ENCODE assay signal across 26 mouse cellular contexts in the genomic region with DNA sequence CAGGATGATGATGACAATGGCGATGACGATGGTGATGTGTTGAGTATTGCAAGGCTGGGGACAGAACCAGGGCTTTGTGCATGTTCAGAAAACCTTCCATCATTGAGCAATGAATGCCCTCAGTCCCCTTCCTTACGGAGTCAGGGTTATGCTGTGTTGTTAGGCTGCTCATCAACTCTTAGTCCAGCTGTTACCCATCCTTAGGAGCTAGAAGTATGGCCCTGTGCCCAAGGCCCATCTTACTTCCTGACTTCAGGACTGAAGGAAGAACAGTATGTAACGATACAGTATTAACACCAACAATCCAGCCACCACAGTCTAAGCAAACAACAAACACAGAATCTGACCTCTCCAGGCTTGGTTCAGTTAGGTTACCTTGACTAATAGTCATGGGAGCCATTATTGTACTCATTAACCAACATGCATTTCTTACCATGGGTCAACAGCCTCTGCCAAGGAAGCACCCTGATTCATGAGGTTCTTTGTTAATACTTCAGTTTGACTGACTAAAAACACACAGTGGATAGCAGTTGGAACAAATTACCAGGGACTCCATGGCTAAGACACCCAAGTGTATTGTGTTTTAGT. TPM values are rescaled to one million over a fixed set of nuclear protein-coding genes. Genes with fewer than 3 reads are reported as not detected.
DNase-seq lines count a peak whose midpoint lies in the region; ATAC-seq and TF ChIP-seq lines count a peak whose summit lies in the region.
"Had no signal": no experiment of that assay in that cellular context is flagged by ENCODE, and none has a peak within 500 bp of the region (broad histone marks: within the 10 kb centered on the region; RNA-seq: fewer than 3 reads in every experiment).

No protein-coding gene starts in this region.

- H3K4me3 ChIP-seq in lung, embryonic 16.5 days (ENCODE audit: low read length), result no peak overlapping the region
- no peak overlapping the region for H3K4me3 ChIP-seq in lung, adult 2 months (replicated peaks; ENCODE audit: extremely low read depth, low read depth, low read length)
- no peak overlapping the region for H3K4me3 ChIP-seq in lung, postnatal 0 days (ENCODE audit: low read depth, low read length)
- no peak overlapping the region for H3K4me3 ChIP-seq in forebrain, embryonic 13.5 days
- H3K4me3 ChIP-seq: embryonic facial prominence, embryonic 10.5 days; embryonic facial prominence, embryonic 15.5 days; forebrain, embryonic 12.5 days; heart, embryonic 10.5 days; heart, embryonic 15.5 days; hindbrain, embryonic 13.5 days; layer of hippocampus, adult 2 months; left cerebral cortex, adult 2 months; limb, embryonic 12.5 days had no signal

- H3K27ac ChIP-seq in lung, embryonic 16.5 days (ENCODE audit: low read length), result no peak overlapping the region; the same call in 1 of the 2 replicates
- peak overlapping the region; percentile 7 for H3K27ac ChIP-seq in lung, postnatal 0 days (ENCODE audit: low read length)
- H3K27ac ChIP-seq in forebrain, embryonic 13.5 days, result no peak overlapping the region
- H3K27ac ChIP-seq: embryonic facial prominence, embryonic 10.5 days; embryonic facial prominence, embryonic 15.5 days; forebrain, embryonic 12.5 days; heart, embryonic 10.5 days; heart, embryonic 15.5 days; hindbrain, embryonic 13.5 days; layer of hippocampus, adult 2 months; left cerebral cortex, adult 2 months; limb, embryonic 12.5 days had no signal

- no peak overlapping the region for H3K4me2 ChIP-seq in lung, embryonic 16.5 days (ENCODE audit: low read depth, low read length)
- no peak overlapping the region for H3K4me2 ChIP-seq in lung, postnatal 0 days (replicated peaks; ENCODE audit: low read depth, low read length)
- no peak overlapping the region for H3K4me2 ChIP-seq in forebrain, embryonic 13.5 days
- H3K4me2 ChIP-seq: embryonic facial prominence, embryonic 15.5 days; forebrain, embryonic 12.5 days; heart, embryonic 15.5 days; hindbrain, embryonic 13.5 days; limb, embryonic 12.5 days had no signal

- H3K9me3 ChIP-seq in lung, embryonic 16.5 days (ENCODE audit: control insufficient read depth, low read length), result no peaks in the 10 kb centered on the region
- H3K9me3 ChIP-seq in lung, postnatal 0 days (ENCODE audit: low read length), result no peaks in the 10 kb centered on the region
- H3K9me3 ChIP-seq in forebrain, embryonic 13.5 days (replicated peaks), result no peaks in the 10 kb centered on the region
- H3K9me3 ChIP-seq: embryonic facial prominence, embryonic 10.5 days; embryonic facial prominence, embryonic 15.5 days; forebrain, embryonic 12.5 days; heart, embryonic 10.5 days; heart, embryonic 15.5 days; hindbrain, embryonic 13.5 days; limb, embryonic 12.5 days had no signal

- no peaks in the 10 kb centered on the region for H3K27me3 ChIP-seq in lung, embryonic 16.5 days (ENCODE audit: control insufficient read depth, insufficient read depth, low read depth, low read length)
- no peaks in the 10 kb centered on the region for H3K27me3 ChIP-seq in lung, postnatal 0 days (replicated peaks; ENCODE audit: insufficient read depth, low read length)
- no peaks in the 10 kb centered on the region for H3K27me3 ChIP-seq in forebrain, embryonic 13.5 days
- H3K27me3 ChIP-seq: embryonic facial prominence, embryonic 15.5 days; forebrain, embryonic 12.5 days; heart, embryonic 15.5 days; hindbrain, embryonic 13.5 days; limb, embryonic 12.5 days had no signal

- ATAC-seq in lung, embryonic 16.5 days (ENCODE audit: low read depth), result peak; percentile 78
- peak; percentile 84 for ATAC-seq in lung, postnatal 0 days
- no peak for ATAC-seq in forebrain, embryonic 13.5 days
- ATAC-seq: activated CD4-positive, CD25-positive, alpha-beta regulatory T cell, adult 4 months; intestine, embryonic 16.5 days; midbrain, embryonic 16.5 days had no signal

- TF ChIP-seq EP300 in lung, postnatal 0 days (IDR thresholded peaks at IDR 0.05), result peak; percentile 48

- no peaks in the 10 kb centered on the region for H3K4me1 ChIP-seq in lung, embryonic 16.5 days (replicated peaks; ENCODE audit: control insufficient read depth, insufficient read depth, low read length)
- H3K4me1 ChIP-seq in lung, adult 2 months (ENCODE audit: control insufficient read depth, insufficient read depth, low read length), result no peaks in the 10 kb centered on the region; the same call in 1 of the 2 replicates
- H3K4me1 ChIP-seq in lung, postnatal 0 days (ENCODE audit: insufficient read depth, low read depth, low read length), result 0 out of 2 replicates have a peak, but pooled peaks cover 2% of the 10 kb centered on the region
- H3K4me1 ChIP-seq in forebrain, embryonic 13.5 days, result no peaks in the 10 kb centered on the region
- H3K4me1 ChIP-seq: embryonic facial prominence, embryonic 10.5 days; embryonic facial prominence, embryonic 15.5 days; forebrain, embryonic 12.5 days; heart, embryonic 10.5 days; heart, embryonic 15.5 days; hindbrain, embryonic 13.5 days; limb, embryonic 12.5 days had no signal

- no peak overlapping the region for H3K9ac ChIP-seq in lung, embryonic 16.5 days (ENCODE audit: low read length)
- no peak overlapping the region for H3K9ac ChIP-seq in lung, postnatal 0 days (replicated peaks; ENCODE audit: low read depth)
- no peak overlapping the region for H3K9ac ChIP-seq in forebrain, embryonic 13.5 days
- H3K9ac ChIP-seq: embryonic facial prominence, embryonic 15.5 days; forebrain, embryonic 12.5 days; heart, embryonic 15.5 days; hindbrain, embryonic 13.5 days; limb, embryonic 12.5 days had no signal

- WGBS in lung, embryonic 16.5 days, result 71% methylated on average over 4 of the region's 4 CpGs
- 78% methylated on average over 4 of the region's 4 CpGs for WGBS in lung, adult 2 months
- 72% methylated on average over 4 of the region's 4 CpGs for WGBS in lung, postnatal 0 days
- 89% methylated on average over 4 of the region's 4 CpGs for WGBS in forebrain, embryonic 13.5 days

- H3K36me3 ChIP-seq in lung, embryonic 16.5 days (ENCODE audit: control insufficient read depth, insufficient read depth, low read length), result no peaks in the 10 kb centered on the region
- no peaks in the 10 kb centered on the region for H3K36me3 ChIP-seq in lung, postnatal 0 days (ENCODE audit: insufficient read depth, low read length)
- H3K36me3 ChIP-seq in forebrain, embryonic 13.5 days (ENCODE audit: poor library complexity, severe bottlenecking), result no peaks in the 10 kb centered on the region
- H3K36me3 ChIP-seq: embryonic facial prominence, embryonic 10.5 days; embryonic facial prominence, embryonic 15.5 days; forebrain, embryonic 12.5 days; heart, embryonic 10.5 days; heart, embryonic 15.5 days; hindbrain, embryonic 13.5 days; limb, embryonic 12.5 days had no signal

- no peak for TF ChIP-seq CTCF in lung, adult 2 months (IDR thresholded peaks at IDR 0.05; ENCODE audit: insufficient read depth, low read length)
- no peak for TF ChIP-seq CTCF in lung, postnatal 0 days (IDR thresholded peaks at IDR 0.05)

- no peak for DNase-seq in lung, adult 2 months
- DNase-seq in kidney, postnatal 10 days, result peak; percentile 44
- peak; percentile 75 for DNase-seq in lung, postnatal 0 days (ENCODE audit: low spot score)
- no peak for DNase-seq in thymus, postnatal 4 days
- no peak for DNase-seq in frontal cortex, postnatal 14 days (ENCODE audit: low spot score in 2 of 2)
- DNase-seq: adrenal gland, adult 2 months; B cell, adult 2 months; cerebellum, adult 8-10 months; cerebellum, postnatal 25 days; gastrocnemius, postnatal 14 days; spleen, adult 18-20 months; thymus, postnatal 14 days had no signal

- TF ChIP-seq POLR2A in lung, adult 2 months (IDR thresholded peaks at IDR 0.05; ENCODE audit: borderline replicate concordance, extremely low read depth, low read depth, low read length), result no peak

RNA-seq across cellular contexts. Expression of a gene that starts 42.6 kb away (rescaled TPM):
- 1.3 and 1.6 TPM in 2 replicates for polyA plus RNA-seq in lung, embryonic 16.5 days (2015; fragmentation: Nextera tagmentation; extraction: Ambion mirVana)
- polyA plus RNA-seq in lung, adult 2 months (2012; rRNA removed), result 193 and 202 TPM in 2 replicates
- polyA plus RNA-seq in lung, postnatal 0 days (2015; fragmentation: Nextera tagmentation; extraction: Ambion mirVana), result 3.0 and 3.8 TPM in 2 replicates
- 0.71 and 1.7 TPM in 2 replicates for polyA plus RNA-seq in forebrain, embryonic 13.5 days (2015; fragmentation: Nextera tagmentation; extraction: Ambion mirVana)
- polyA plus RNA-seq: activated CD4-positive, CD25-positive, alpha-beta regulatory T cell, adult 4 months had no signal

Comparison
In these comparisons a context has a peak if more than half of its experiments do, and no peak if none do; other contexts are left out.
1. DNase-seq: peak in kidney, postnatal 10 days (single experiment) and lung, postnatal 0 days (single experiment); none in lung, adult 2 months (single experiment), thymus, postnatal 4 days (single experiment) and frontal cortex, postnatal 14 days (0 of 2).
2. RNA of a gene that starts 42.6 kb away (polyA plus RNA-seq): 193 to 202 TPM in lung, adult 2 months; 3.0 to 3.8 TPM in lung, postnatal 0 days, 0.71 to 1.7 TPM in forebrain, embryonic 13.5 days and 1.3 to 1.6 TPM in lung, embryonic 16.5 days; every median in the first group is over 10 times any median in the second.